In genomic region chr13:3807131-3807827, GRCm38 (mm10) we compare ENCODE assay signal across 29 mouse cellular contexts. TPM values are rescaled to one million over a fixed set of nuclear protein-coding genes. Genes with fewer than 3 reads are reported as not detected.
DNase-seq lines count a peak whose midpoint lies in the region; ATAC-seq and TF ChIP-seq lines count a peak whose summit lies in the region.
"Had no signal": no experiment of that assay in that cellular context is flagged by ENCODE, and none has a peak within 500 bp of the region (broad histone marks: within the 10 kb centered on the region; RNA-seq: fewer than 3 reads in every experiment).

No protein-coding gene starts in this region.

- H3K79me2 ChIP-seq in C2C12 (ENCODE audit: control insufficient read depth, insufficient read depth): no peaks in the 10 kb centered on the region

- peak overlapping the region; percentile 83 for H3K27ac ChIP-seq in limb, embryonic 13.5 days
- H3K27ac ChIP-seq: hindbrain, embryonic 13.5 days; left cerebral cortex, adult 2 months; liver, embryonic 15.5 days; neural tube, embryonic 15.5 days had no signal

- H3K4me1 ChIP-seq in limb, embryonic 13.5 days: peaks cover 20% of the 10 kb centered on the region
- H3K4me1 ChIP-seq: hindbrain, embryonic 13.5 days; liver, embryonic 15.5 days; neural tube, embryonic 15.5 days had no signal

- H3K9me3 ChIP-seq in limb, embryonic 13.5 days: peaks cover 5% of the 10 kb centered on the region; the same call in 1 of the 2 replicates
- H3K9me3 ChIP-seq: hindbrain, embryonic 13.5 days; liver, embryonic 15.5 days; neural tube, embryonic 15.5 days had no signal

- H3K79me3 ChIP-seq in C2C12 (ENCODE audit: low read depth): no peaks in the 10 kb centered on the region

- H3K4me2 ChIP-seq in limb, embryonic 13.5 days (replicated peaks): no peak overlapping the region
- H3K4me2 ChIP-seq: heart, embryonic 11.5 days; hindbrain, embryonic 13.5 days; liver, embryonic 15.5 days; neural tube, embryonic 15.5 days had no signal

- peak; percentile 81 for ATAC-seq in limb, embryonic 13.5 days (ENCODE audit: low FRiP score, low read depth)
- no peak for ATAC-seq in frontal cortex, adult (ENCODE audit: low TSS enrichment)
- ATAC-seq: forebrain, embryonic 14.5 days; inflammation-experienced regulatory T-cells, adult 6 months; lung, postnatal 0 days had no signal

- H3K9ac ChIP-seq in limb, embryonic 13.5 days: no peak overlapping the region
- H3K9ac ChIP-seq: hindbrain, embryonic 13.5 days; liver, embryonic 15.5 days; neural tube, embryonic 15.5 days had no signal

- no peaks in the 10 kb centered on the region for H3K36me3 ChIP-seq in C2C12 (ENCODE audit: control insufficient read depth, insufficient read depth)
- no peaks in the 10 kb centered on the region for H3K36me3 ChIP-seq in limb, embryonic 13.5 days
- H3K36me3 ChIP-seq: hindbrain, embryonic 13.5 days; liver, embryonic 15.5 days; neural tube, embryonic 15.5 days had no signal

- WGBS in limb, embryonic 13.5 days: 62% methylated on average over 7 of the region's 7 CpGs

- H3ac ChIP-seq in C2C12 (ENCODE audit: control insufficient read depth, insufficient read length, low read depth): no peak overlapping the region

- TF ChIP-seq CTCF in C2C12 (IDR thresholded peaks at IDR 0.05; ENCODE audit: control insufficient read depth, insufficient read depth, insufficient read length): no peak

- H3K4me3 ChIP-seq in C2C12 (ENCODE audit: insufficient read depth, poor library complexity, severe bottlenecking): no peak overlapping the region
- no peak overlapping the region for H3K4me3 ChIP-seq in limb, embryonic 13.5 days
- H3K4me3 ChIP-seq: erythroblast, embryonic 14.5 days; hindbrain, embryonic 13.5 days; left cerebral cortex, adult 2 months; liver, embryonic 15.5 days; megakaryocyte, embryonic 14.5 days; neural tube, embryonic 15.5 days had no signal

- H3K27me3 ChIP-seq in C2C12 (ENCODE audit: control insufficient read depth, insufficient read depth, insufficient read length): no peaks in the 10 kb centered on the region
- H3K27me3 ChIP-seq in limb, embryonic 13.5 days: no peaks in the 10 kb centered on the region
- H3K27me3 ChIP-seq: hindbrain, embryonic 13.5 days; liver, embryonic 15.5 days; neural tube, embryonic 15.5 days had no signal

- peak; percentile 32 for DNase-seq in kidney, adult 9 months
- no peak for DNase-seq in kidney, adult 11 months
- DNase-seq in Muller cell, postnatal 12 days (ENCODE audit: inconsistent ontology term): peak; percentile 31
- no peak for DNase-seq in right cerebral cortex, postnatal 25 days
- DNase-seq: adrenal gland, postnatal 36 days; cerebellum, adult 11-12 months; cerebellum, postnatal 25 days; embryo, embryonic 11 days; heart, postnatal 10 days; kidney, postnatal 14 days; layer of hippocampus, adult 9-11 months; left cerebral cortex, postnatal 4 days; midbrain, embryonic 14.5 days; right cerebral cortex, postnatal 4 days; thymus, postnatal 14 days had no signal

TF ChIP-seq in C2C12, 6 proteins besides CTCF, POLR2A, EP300 and RAD21:
- TF ChIP-seq FOSL1 (IDR thresholded peaks at IDR 0.05; ENCODE audit: insufficient read depth, low read length, poor library complexity, severe bottlenecking): no peak
- TF ChIP-seq CEBPB (IDR thresholded peaks at IDR 0.05; ENCODE audit: low read depth): peak; percentile 7
- peak; percentile 62 for TF ChIP-seq MYOD1 (IDR thresholded peaks at IDR 0.05; ENCODE audit: control insufficient read depth, insufficient read length, low read depth)
- no peak for TF ChIP-seq MYOG (IDR thresholded peaks at IDR 0.05; ENCODE audit: control insufficient read depth, extremely low read depth, insufficient read length)
- TF ChIP-seq MAX (IDR thresholded peaks at IDR 0.05): peak; percentile 17
- no peak for TF ChIP-seq USF1 (IDR thresholded peaks at IDR 0.05; ENCODE audit: low read depth)
TF ChIP-seq in C2C12: peak in this region for 3.

RNA-seq across cellular contexts. Expression of gene Calml3, which starts 3.2 kb away (rescaled TPM):
- 0.02 TPM for polyA plus RNA-seq in C2C12 (2012; fragmentation: generic; extraction: Trizol)
- polyA plus RNA-seq in limb, embryonic 13.5 days (2015; fragmentation: Nextera tagmentation; extraction: Ambion mirVana): 0.65 and 1.1 TPM in 2 replicates
- polyA plus RNA-seq: erythroblast, embryonic 14.5 days; forebrain, embryonic 14.5 days; hindbrain, embryonic 13.5 days; inflammation-experienced regulatory T-cells, adult 6 months; liver, embryonic 15.5 days; midbrain, embryonic 14.5 days; neural tube, embryonic 15.5 days had no signal

RNA-seq across cellular contexts. Expression of gene Calm4, which starts 30.3 kb away (rescaled TPM):
- polyA plus RNA-seq in C2C12 (2012; fragmentation: generic; extraction: Trizol): not detected
- polyA plus RNA-seq in limb, embryonic 13.5 days (2015; fragmentation: Nextera tagmentation; extraction: Ambion mirVana): 0.64 TPM in 1 of 2 replicates, not detected in the other
- polyA plus RNA-seq: erythroblast, embryonic 14.5 days; forebrain, embryonic 14.5 days; heart, embryonic 11.5 days; hindbrain, embryonic 13.5 days; inflammation-experienced regulatory T-cells, adult 6 months; liver, embryonic 15.5 days; lung, postnatal 0 days; midbrain, embryonic 14.5 days had no signal

RNA-seq across cellular contexts. Expression of gene Calm5, which starts 46.7 kb away (rescaled TPM):
- polyA plus RNA-seq in C2C12 (2012; fragmentation: generic; extraction: Trizol): not detected
- not detected in 2 replicates for polyA plus RNA-seq in limb, embryonic 13.5 days (2015; fragmentation: Nextera tagmentation; extraction: Ambion mirVana)
- polyA plus RNA-seq: erythroblast, embryonic 14.5 days; forebrain, embryonic 14.5 days; heart, embryonic 11.5 days; hindbrain, embryonic 13.5 days; inflammation-experienced regulatory T-cells, adult 6 months; liver, embryonic 15.5 days; lung, postnatal 0 days; midbrain, embryonic 14.5 days; neural tube, embryonic 15.5 days; stomach, embryonic 16.5 days had no signal

Comparison
In these comparisons a context has a peak if more than half of its experiments do, and no peak if none do; other contexts are left out.
1. DNase-seq: peak in kidney, adult 9 months (single experiment) and Muller cell, postnatal 12 days (single experiment); none in kidney, adult 11 months (single experiment) and right cerebral cortex, postnatal 25 days (single experiment).